Mouse (Mus musculus): Measurements from ENCODE around the gene Fxr2.
"Not testable (repeated sequence)": the region's sequence is repeated elsewhere in the genome, so short reads cannot be mapped to it uniquely, and the experiment has no call there.

The Fxr2 gene

GRCm38 (mm10) chr11:69609416-69609815 is 23.4 kb upstream of the Fxr2 start:
- DNase-seq (ENCODE audit: low spot score in 2 of 2), result no peak

- DNase-seq (ENCODE audit: low spot score in 2 of 2), result no peak
Observed at GRCm38 (mm10) chr11:69610899-69611298, 21.9 kb upstream of the Fxr2 start.

- peak in 1 of 2 experiments; percentile 86 for DNase-seq (ENCODE audit: low spot score in 2 of 2)
Observed at GRCm38 (mm10) chr11:69613553-69614256, 19.1 kb upstream of the Fxr2 start.

- not testable (repeated sequence) for DNase-seq (ENCODE audit: low spot score in 2 of 2)
Observed at GRCm38 (mm10) chr11:69614257-69614588, 18.6 kb upstream of the Fxr2 start.

GRCm38 (mm10) chr11:69616781-69617180 is 16.0 kb upstream of the Fxr2 start:
- DNase-seq (ENCODE audit: low spot score in 2 of 2), result no peak

GRCm38 (mm10) chr11:69617805-69618204 is 15.0 kb upstream of the Fxr2 start, which contains the start of gene Shbg:
Shbg (minus strand) TSS chr11:69617905.
- no peak for DNase-seq (ENCODE audit: low spot score in 2 of 2)

GRCm38 (mm10) chr11:69620394-69621081 is 12.3 kb upstream of the Fxr2 start:
- no peak for DNase-seq (ENCODE audit: low spot score in 2 of 2)

GRCm38 (mm10) chr11:69621571-69622268 is 11.1 kb upstream of the Fxr2 start, which contains the start of gene Sat2:
Sat2 (plus strand) TSS chr11:69622024.
- DNase-seq (ENCODE audit: low spot score in 2 of 2), result no peak

GRCm38 (mm10) chr11:69622406-69622805 is 10.4 kb upstream of the Fxr2 start:
- DNase-seq (ENCODE audit: low spot score in 2 of 2), result no peak

GRCm38 (mm10) chr11:69623006-69623405 is 9.8 kb upstream of the Fxr2 start:
- no peak for DNase-seq (ENCODE audit: low spot score in 2 of 2)

GRCm38 (mm10) chr11:69624339-69624738 is 8.5 kb upstream of the Fxr2 start:
- not testable (repeated sequence) for DNase-seq (ENCODE audit: low spot score in 2 of 2)

GRCm38 (mm10) chr11:69628286-69628685 is 4.5 kb upstream of the Fxr2 start:
- peak in 1 of 2 experiments; percentile 79 for DNase-seq (ENCODE audit: low spot score in 2 of 2)

- DNase-seq (ENCODE audit: low spot score in 2 of 2), result no peak
Observed at GRCm38 (mm10) chr11:69629802-69630201, 3.0 kb upstream of the Fxr2 start.

- DNase-seq (ENCODE audit: low spot score in 2 of 2), result no peak
Observed at GRCm38 (mm10) chr11:69633128-69633866, 507 bp downstream of the Fxr2 start.

GRCm38 (mm10) chr11:69635471-69635870 is 2.7 kb downstream of the Fxr2 start:
- DNase-seq (ENCODE audit: low spot score in 2 of 2), result no peak

- no peak for DNase-seq (ENCODE audit: low spot score in 2 of 2)
Observed at GRCm38 (mm10) chr11:69645860-69646259, 13.1 kb downstream of the Fxr2 start.

- no peak for DNase-seq (ENCODE audit: low spot score in 2 of 2)
Observed at GRCm38 (mm10) chr11:69653399-69653798, 20.6 kb downstream of the Fxr2 start.

GRCm38 (mm10) chr11:69654760-69655159 is 22.0 kb downstream of the Fxr2 start:
- DNase-seq (ENCODE audit: low spot score in 2 of 2), result no peak

- peak in 1 of 2 experiments; percentile 74 for DNase-seq (ENCODE audit: low spot score in 2 of 2)
Observed at GRCm38 (mm10) chr11:69655264-69656064, 22.7 kb downstream of the Fxr2 start, which contains the start of gene Sox15. Sox15 (plus strand) TSS chr11:69655314.

GRCm38 (mm10) chr11:69656065-69656455 is 23.3 kb downstream of the Fxr2 start:
- DNase-seq (ENCODE audit: low spot score in 2 of 2), result no peak

Data from left cerebral cortex, adult 9 months (tissue).